Mouse (Mus musculus): Measurements from ENCODE around the gene Nradd.

Gene Nradd

GRCm38 (mm10) chr9:110611471-110611870, 12.8 kb downstream of the Nradd start:
- no peak for DNase-seq (ENCODE audit: low spot score)

GRCm38 (mm10) chr9:110583521-110583920, 40.7 kb downstream of the Nradd start:
- DNase-seq (ENCODE audit: low spot score): no peak

GRCm38 (mm10) chr9:110582161-110582560, 42.1 kb downstream of the Nradd start:
- no peak for DNase-seq (ENCODE audit: low spot score)
